Mouse (Mus musculus) ES-E14 (cell line): ENCODE results near the gene Ephx1.

Source experiments
- CHD2 ChIP-seq: IDR thresholded peaks from 2 replicates; pipeline ENCODE4 v1.6.1; 2014; ENCODE audit warnings: mild to moderate bottlenecking, low read depth, low read length, inconsistent platforms
- MAFK ChIP-seq: IDR thresholded peaks from 2 replicates; pipeline ENCODE4 v1.6.1; 2014; ENCODE audit warnings: mild to moderate bottlenecking, low read depth, low read length, inconsistent platforms; ENCODE audit not compliant: insufficient read depth

DNA sequence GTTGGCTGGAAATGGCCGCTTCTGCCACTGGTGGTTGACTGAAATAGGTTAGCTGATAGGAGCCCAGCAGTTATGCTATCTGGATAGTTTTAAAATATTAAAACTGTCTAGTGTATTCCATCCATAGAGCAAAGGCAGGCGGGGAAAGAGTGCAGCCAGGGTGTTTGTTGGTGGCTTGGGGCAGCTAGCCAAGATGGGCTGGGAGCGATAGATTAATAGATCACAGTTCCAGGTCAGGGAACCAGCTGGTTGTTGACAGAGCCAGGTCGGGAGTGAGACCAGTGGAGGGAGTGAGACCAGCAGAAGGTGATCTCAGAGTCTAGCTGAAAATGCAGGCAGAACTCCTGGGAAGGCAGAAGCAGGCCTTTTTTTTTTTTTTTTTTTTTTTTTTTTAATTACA is 16.9 kb upstream of the Ephx1 start:
- TF ChIP-seq CHD2 (no peak), MAFK (no peak)
